Mouse (Mus musculus): ENCODE data around the gene Cd55b. TPM values are rescaled to one million over a fixed set of nuclear protein-coding genes. Genes with fewer than 3 reads are reported as not detected.
"Not testable (repeated sequence)": the region's sequence is repeated elsewhere in the genome, so short reads cannot be mapped to it uniquely, and the experiment has no call there.

Gene Cd55b
- polyA plus RNA-seq, 1 experiment from 2014 or later, result not detected

- H3K27ac ChIP-seq; ATAC-seq (ENCODE audit: insufficient number of reproducible peaks, insufficient read depth, low FRiP score, low TSS enrichment, low read depth); H3K27me3 ChIP-seq: not testable (repeated sequence)
Observed at GRCm38 (mm10) chr1:130397109-130397508, 25.7 kb downstream of the Cd55b start.

GRCm38 (mm10) chr1:130387282-130387681 lies 35.5 kb downstream of the Cd55b start:
- not testable (repeated sequence) for H3K36me3 ChIP-seq; H3K4me1 ChIP-seq; H3K4me2 ChIP-seq; H3K27me3 ChIP-seq; H3K4me3 ChIP-seq; H3K9ac ChIP-seq; H3K9me3 ChIP-seq; H3K27ac ChIP-seq; ATAC-seq (ENCODE audit: insufficient number of reproducible peaks, insufficient read depth, low FRiP score, low TSS enrichment, low read depth)

More at GRCm38 (mm10) chr1:130397109-130397508, 25.7 kb downstream of the Cd55b start:
- not testable (repeated sequence) for H3K4me2 ChIP-seq, H3K4me1 ChIP-seq, H3K9ac ChIP-seq, H3K36me3 ChIP-seq, H3K9me3 ChIP-seq, H3K4me3 ChIP-seq

GRCm38 (mm10) chr1:130377726-130378429 lies 44.9 kb downstream of the Cd55b start:
- H3K27ac ChIP-seq, result no peak overlapping the region
- WGBS, result 93% methylated on average over 14 of the region's 14 CpGs
- no peaks in the 10 kb centered on the region for H3K4me1 ChIP-seq
- H3K4me2 ChIP-seq, result no peak overlapping the region
- H3K36me3 ChIP-seq, result no peaks in the 10 kb centered on the region
- no peaks in the 10 kb centered on the region for H3K27me3 ChIP-seq
- no peak overlapping the region for H3K9ac ChIP-seq
- H3K4me3 ChIP-seq, result no peak overlapping the region
- no peak for ATAC-seq (ENCODE audit: insufficient number of reproducible peaks, insufficient read depth, low FRiP score, low TSS enrichment, low read depth)
- H3K9me3 ChIP-seq, result no peaks in the 10 kb centered on the region

- no peaks in the 10 kb centered on the region for H3K36me3 ChIP-seq
- 78% methylated on average over 3 of the region's 3 CpGs for WGBS
- no peak overlapping the region for H3K9ac ChIP-seq
- ATAC-seq (ENCODE audit: insufficient number of reproducible peaks, insufficient read depth, low FRiP score, low TSS enrichment, low read depth), result no peak
- H3K4me3 ChIP-seq, result no peak overlapping the region
- no peaks in the 10 kb centered on the region for H3K9me3 ChIP-seq
- no peaks in the 10 kb centered on the region for H3K4me1 ChIP-seq
- H3K27ac ChIP-seq, result no peak overlapping the region
- H3K27me3 ChIP-seq, result no peaks in the 10 kb centered on the region
- H3K4me2 ChIP-seq, result no peak overlapping the region
Observed at GRCm38 (mm10) chr1:130374173-130374785, 48.5 kb downstream of the Cd55b start.

GRCm38 (mm10) chr1:130373398-130374083 lies 49.3 kb downstream of the Cd55b start:
- ATAC-seq (ENCODE audit: insufficient number of reproducible peaks, insufficient read depth, low FRiP score, low TSS enrichment, low read depth), result no peak

GRCm38 (mm10) chr1:130371895-130372528 lies 50.8 kb downstream of the Cd55b start:
- no peak for ATAC-seq (ENCODE audit: insufficient number of reproducible peaks, insufficient read depth, low FRiP score, low TSS enrichment, low read depth)
- no peaks in the 10 kb centered on the region for H3K27me3 ChIP-seq
- H3K4me2 ChIP-seq, result no peak overlapping the region
- 36% methylated on average over 7 of the region's 7 CpGs for WGBS
- no peaks in the 10 kb centered on the region for H3K36me3 ChIP-seq
- no peaks in the 10 kb centered on the region for H3K4me1 ChIP-seq
- H3K4me3 ChIP-seq, result no peak overlapping the region
- no peak overlapping the region for H3K27ac ChIP-seq
- H3K9ac ChIP-seq, result no peak overlapping the region
- no peaks in the 10 kb centered on the region for H3K9me3 ChIP-seq

More at GRCm38 (mm10) chr1:130373398-130374083, 49.3 kb downstream of the Cd55b start:
- no peak overlapping the region for H3K9ac ChIP-seq
- H3K4me3 ChIP-seq, result no peak overlapping the region
- H3K4me2 ChIP-seq, result no peak overlapping the region
- 10% methylated on average over 2 of the region's 2 CpGs for WGBS
- H3K27me3 ChIP-seq, result no peaks in the 10 kb centered on the region
- H3K36me3 ChIP-seq, result no peaks in the 10 kb centered on the region
- no peaks in the 10 kb centered on the region for H3K9me3 ChIP-seq
- H3K4me1 ChIP-seq, result no peaks in the 10 kb centered on the region
- H3K27ac ChIP-seq, result no peak overlapping the region

- no peak for ATAC-seq (ENCODE audit: insufficient number of reproducible peaks, insufficient read depth, low FRiP score, low TSS enrichment, low read depth)
- 81% methylated on average over 5 of the region's 5 CpGs for WGBS
- H3K9ac ChIP-seq, result no peak overlapping the region
- H3K36me3 ChIP-seq, result no peaks in the 10 kb centered on the region
- no peaks in the 10 kb centered on the region for H3K4me1 ChIP-seq
- no peaks in the 10 kb centered on the region for H3K9me3 ChIP-seq
- no peak overlapping the region for H3K4me3 ChIP-seq
- H3K27me3 ChIP-seq, result no peaks in the 10 kb centered on the region
- no peak overlapping the region for H3K4me2 ChIP-seq
- no peak overlapping the region for H3K27ac ChIP-seq
Observed at GRCm38 (mm10) chr1:130371291-130371690, 51.5 kb downstream of the Cd55b start.

GRCm38 (mm10) chr1:130350077-130350635 lies 72.7 kb downstream of the Cd55b start:
- H3K27me3 ChIP-seq, result no peaks in the 10 kb centered on the region
- ATAC-seq (ENCODE audit: insufficient number of reproducible peaks, insufficient read depth, low FRiP score, low TSS enrichment, low read depth), result no peak

GRCm38 (mm10) chr1:130342429-130342828 lies 80.4 kb downstream of the Cd55b start:
- ATAC-seq (ENCODE audit: insufficient number of reproducible peaks, insufficient read depth, low FRiP score, low TSS enrichment, low read depth), result no peak
- Histone ChIP-seq H3K9me3 (no peaks in the 10 kb centered on the region), H3K4me2 (no peak overlapping the region), H3K27ac (no peak overlapping the region), H3K36me3 (no peaks in the 10 kb centered on the region), H3K4me1 (no peaks in the 10 kb centered on the region), H3K4me3 (no peak overlapping the region), H3K27me3 (no peaks in the 10 kb centered on the region), H3K9ac (no peak overlapping the region)
- WGBS, result 82% methylated on average over 9 of the region's 9 CpGs

More at GRCm38 (mm10) chr1:130350077-130350635, 72.7 kb downstream of the Cd55b start:
- Histone ChIP-seq H3K4me2 (no peak overlapping the region), H3K4me1 (no peaks in the 10 kb centered on the region), H3K9me3 (no peaks in the 10 kb centered on the region), H3K9ac (no peak overlapping the region), H3K36me3 (no peaks in the 10 kb centered on the region), H3K27ac (no peak overlapping the region), H3K4me3 (no peak overlapping the region)
- WGBS, result 24% methylated on average over 1 of the region's 1 CpGs

Data from embryonic facial prominence, embryonic 13.5 days (tissue).